Mouse (Mus musculus) erythroblast, adult 5-6 weeks (primary cell): Measurements from ENCODE around the gene Gm20388. TPM values are rescaled to one million over a fixed set of nuclear protein-coding genes. Genes with fewer than 3 reads are reported as not detected.

Experiments
- ATAC-seq: replicated peaks from 2 replicates; pipeline ENCODE4 v1.8.0; 2016; ENCODE audit warnings: moderate number of reproducible peaks, mild to moderate bottlenecking, moderate TSS enrichment, inconsistent platforms; ENCODE audit not compliant: poor library complexity, low FRiP score, severe bottlenecking
- total RNA-seq, 2 experiments: library from RNA; stranded (forward) in 1 of 2; stranded (reverse) in 1 of 2; fragments of 150-400 nt in 1 of 2; fragments of 200-764, 138-1000 nt in 1 of 2; gene quantifications; 2 replicates each; pipeline versions ENCODE4 v1.2.3 to v1.2.4; 2015 to 2017; ENCODE audit warnings: low replicate concordance in 2 of 2

The Gm20388 gene
- total RNA-seq, 2 experiments from 2014 or later, result 2.9 to 7.8 TPM

DNA sequence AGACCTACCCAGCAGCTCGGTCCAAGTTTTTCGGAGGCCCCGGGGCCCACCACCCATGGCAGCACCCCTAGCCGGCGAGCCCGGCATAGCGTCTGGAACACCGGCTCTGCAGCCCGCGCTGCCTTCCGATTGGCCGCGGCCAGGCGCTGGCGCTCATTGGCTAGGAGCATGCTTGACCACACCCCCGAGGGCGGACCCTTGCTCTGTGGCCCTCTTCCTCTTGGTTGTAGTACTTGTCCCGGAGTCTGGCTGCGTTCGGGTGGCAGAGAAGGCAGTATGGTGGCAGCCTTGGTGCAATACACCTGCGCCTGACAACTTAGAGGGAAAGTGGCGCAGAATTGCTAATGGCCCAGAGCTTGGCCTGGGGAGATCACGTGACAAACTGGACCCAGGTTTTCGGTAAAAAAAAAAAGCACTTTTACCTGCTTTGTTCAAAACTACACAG, 3407.8 kb downstream of the Gm20388 start, which contains the start of gene Fanca:
Fanca (minus strand) TSS at position 110 of the 445 bp plus-strand sequence.
- ATAC-seq, result peak; percentile 99

- no peak for ATAC-seq
These were observed 3409.0 kb downstream of the Gm20388 start for GRCm38 (mm10) chr8:123319522-123320164.

DNA sequence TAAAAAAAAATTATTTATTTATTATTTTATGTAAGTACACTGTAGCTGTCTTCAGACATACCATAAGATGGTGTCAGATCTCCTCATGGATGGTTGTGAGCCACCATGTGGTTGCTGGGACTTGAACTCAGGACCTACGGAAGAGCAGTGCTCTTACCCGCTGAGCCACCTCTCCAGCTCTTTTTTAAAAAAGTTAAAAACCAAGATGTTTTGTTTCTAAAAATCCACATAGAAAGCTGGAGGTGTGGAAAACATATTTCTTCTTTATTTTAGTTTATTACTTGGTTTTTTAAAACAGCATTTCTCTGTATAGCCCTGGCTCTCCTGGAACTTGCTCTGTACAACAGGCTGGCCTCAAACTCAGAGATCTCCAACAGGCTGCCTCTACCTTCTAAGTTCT, 3417.9 kb downstream of the Gm20388 start:
- no peak for ATAC-seq

DNA sequence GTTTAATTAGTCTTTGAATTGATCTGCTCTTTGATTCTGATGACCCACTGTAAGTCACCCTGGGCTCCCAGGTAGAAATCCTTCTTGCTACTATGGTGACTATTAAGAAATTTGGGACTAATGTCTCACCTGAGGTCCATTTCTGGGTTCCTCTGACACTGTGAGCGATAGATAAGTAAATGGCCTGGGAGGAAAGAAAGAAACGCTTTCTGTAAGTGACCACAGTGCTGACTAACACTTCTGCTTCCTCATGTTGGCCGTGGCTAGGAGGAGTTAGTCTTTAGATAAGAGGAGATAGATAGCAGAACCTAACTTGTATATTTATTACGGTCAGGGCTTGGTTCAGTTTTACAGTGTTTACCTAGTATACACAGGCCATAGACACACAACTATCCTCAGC, 3418.7 kb downstream of the Gm20388 start:
- ATAC-seq, result no peak

DNA sequence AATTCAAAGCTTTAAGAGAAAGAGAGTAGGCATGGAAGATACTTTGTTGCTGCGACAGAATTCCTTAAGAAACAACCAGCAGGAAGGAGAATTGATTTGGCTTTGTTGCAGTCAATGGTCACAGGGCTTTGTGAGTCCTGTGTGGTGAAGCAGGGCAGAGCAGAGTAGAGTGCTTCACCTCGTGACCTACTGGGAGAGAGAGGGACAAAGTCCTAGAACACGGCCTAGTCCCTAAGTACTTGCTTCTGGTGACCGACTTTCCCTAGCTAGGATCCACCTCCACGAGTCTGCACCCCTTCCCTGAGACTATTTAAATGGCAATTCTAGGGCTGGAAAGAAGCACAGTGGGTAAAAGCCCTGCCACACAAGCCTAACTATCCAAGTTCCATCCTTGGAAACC, 3419.3 kb downstream of the Gm20388 start:
- no peak for ATAC-seq

DNA sequence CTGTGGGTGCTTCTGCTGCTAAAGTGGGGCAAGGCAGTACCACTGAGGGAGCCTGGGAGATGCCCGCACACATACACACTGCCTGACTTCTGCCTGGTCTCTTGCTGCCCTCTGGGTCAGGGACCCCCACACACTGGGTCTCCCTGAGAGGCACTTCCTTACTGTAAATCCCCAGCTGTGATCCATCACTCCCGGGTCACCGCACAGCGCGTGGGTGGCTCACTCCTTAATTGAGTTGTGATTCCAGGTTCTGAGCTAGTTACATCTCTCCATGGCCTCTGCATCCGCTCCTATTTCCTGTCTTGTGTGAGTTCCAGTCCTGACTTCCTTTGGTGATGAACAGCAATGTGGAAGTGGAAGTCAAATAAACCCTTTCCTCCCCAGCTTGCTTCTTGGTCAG, 3420.1 kb downstream of the Gm20388 start:
- no peak for ATAC-seq

- ATAC-seq, result no peak
These were observed 3420.7 kb downstream of the Gm20388 start for GRCm38 (mm10) chr8:123331301-123331700.

DNA sequence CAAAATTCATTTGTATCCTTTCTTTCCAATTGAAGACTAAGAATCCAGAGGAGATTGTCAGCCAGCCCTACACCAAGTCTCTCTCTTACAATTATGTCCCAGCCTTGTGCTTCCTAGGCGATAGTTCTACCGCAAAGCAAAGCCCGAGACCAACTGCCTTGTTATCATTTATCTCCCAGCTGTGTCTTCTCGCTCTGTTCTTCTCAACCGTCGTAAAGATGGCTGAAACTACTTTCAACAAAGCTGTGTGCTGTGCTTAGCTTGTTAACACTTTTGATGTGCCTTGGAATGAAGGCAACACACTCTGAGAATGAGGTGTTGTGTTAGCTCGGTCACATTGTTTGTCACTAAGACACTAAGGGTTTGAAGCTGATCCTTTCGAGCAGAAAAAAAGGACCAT, 3421.2 kb downstream of the Gm20388 start:
- no peak for ATAC-seq

DNA sequence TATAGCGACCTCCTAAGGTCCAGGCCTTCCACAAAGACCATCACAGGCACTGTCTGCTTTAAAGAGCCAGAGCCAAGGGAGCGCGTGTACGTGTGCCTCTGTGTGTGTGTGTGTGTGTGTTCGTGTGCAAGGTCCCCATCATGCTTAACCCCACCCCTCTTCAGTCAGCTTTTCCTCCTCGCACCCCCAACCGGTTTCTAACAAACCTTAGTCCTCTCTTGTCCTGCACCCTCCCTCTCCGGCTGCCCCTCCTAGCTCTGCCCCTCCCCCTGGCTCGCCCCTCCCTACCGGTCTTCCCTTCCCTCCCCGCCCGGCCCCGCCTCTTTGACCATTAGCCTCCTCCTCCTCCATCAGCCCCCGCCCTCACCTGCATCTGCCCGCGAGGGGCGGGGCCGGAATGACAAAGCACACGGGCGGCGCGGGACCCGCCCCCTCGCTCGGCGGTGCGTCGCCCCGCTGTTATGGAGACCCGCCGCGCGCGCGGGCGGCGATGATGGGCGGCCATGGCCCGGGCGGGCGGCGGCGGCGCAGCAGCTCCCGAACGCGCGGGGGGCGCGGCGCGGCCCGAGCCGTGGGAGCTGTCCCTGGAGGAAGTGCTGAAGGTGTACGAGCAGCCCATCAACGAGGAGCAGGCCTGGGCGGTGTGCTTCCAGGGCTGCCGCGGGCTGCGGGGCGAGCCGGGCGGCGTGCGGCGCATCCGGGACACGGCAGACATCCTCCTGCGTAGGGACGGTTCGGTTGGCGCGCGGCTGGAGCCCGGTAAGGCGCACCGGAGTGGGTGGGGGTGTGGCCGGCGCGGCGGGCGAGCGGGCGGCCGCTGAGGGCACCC, 3421.8 kb downstream of the Gm20388 start, which contains the start of gene Spire2:
Spire2 (plus strand) TSS at position 452 of the 829 bp plus-strand sequence.
- ATAC-seq, result peak; percentile 66

DNA sequence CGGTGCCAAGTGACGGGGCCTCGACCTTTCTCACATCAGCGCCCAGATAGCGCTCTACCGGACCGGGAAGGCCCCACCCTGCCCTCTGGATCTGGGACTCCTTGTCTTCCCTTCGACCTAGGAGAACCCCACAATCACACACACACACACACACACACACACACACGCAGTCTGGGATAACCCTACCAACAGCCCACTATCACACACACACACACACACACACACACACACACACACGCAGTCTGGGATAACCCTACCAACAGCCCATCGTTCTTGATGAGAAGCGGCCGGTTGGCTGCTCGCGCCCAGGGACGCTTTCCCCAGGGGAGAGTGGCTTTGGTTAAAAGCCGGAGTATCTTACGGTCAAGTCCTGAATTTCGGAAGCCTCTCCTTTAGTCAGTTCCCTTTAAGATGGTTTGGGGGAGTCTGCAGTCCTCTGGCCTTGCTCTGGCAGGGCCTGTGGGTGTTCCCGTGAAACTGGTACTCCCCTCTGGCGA, 3422.5 kb downstream of the Gm20388 start:
- peak; percentile 18; the same call in 1 of the 2 replicates for ATAC-seq

- no peak for ATAC-seq
These were observed 3423.2 kb downstream of the Gm20388 start for GRCm38 (mm10) chr8:123333864-123334263.

DNA sequence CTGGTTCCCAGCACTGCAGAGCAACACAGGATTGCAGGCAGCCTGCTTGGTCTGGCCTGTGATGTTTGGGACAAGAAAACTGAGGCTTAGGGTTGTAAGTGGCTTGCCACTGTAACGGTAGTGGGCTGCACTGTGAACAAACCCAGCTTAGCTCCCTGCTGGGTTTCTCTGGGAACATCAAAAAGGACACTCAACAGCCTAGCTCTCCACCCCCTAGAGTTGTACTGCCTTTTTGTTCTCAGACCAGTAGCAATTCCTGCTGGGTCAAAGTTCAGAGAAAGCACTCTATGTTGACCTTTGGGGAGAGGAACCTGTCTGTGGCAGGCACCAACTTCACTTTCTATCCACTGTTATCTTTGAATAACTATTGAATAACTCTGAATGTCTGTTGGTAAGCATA, 3423.8 kb downstream of the Gm20388 start:
- no peak for ATAC-seq

DNA sequence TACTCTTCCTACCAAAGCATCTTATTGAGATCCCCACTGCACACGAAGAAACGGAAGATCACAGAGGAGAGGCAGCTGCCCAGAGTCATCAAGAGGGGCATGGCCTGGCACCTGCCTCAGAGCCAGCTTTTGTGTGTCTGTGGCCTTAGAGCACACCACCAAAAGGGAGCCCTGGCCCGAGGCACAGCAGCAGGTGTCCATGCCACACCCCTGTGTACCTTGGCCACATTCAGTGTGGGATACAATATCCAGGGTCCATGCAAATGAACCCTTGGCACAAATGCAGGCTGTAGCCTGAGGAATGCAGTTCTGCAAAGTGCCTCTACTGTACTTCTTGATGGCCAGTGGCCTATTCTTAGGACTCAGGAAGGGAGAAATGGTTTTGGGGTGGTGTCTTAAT, 3426.8 kb downstream of the Gm20388 start:
- no peak for ATAC-seq

GRCm38 (mm10) chr8:123340071-123340470, 3429.4 kb downstream of the Gm20388 start:
- ATAC-seq, result no peak

- 0 out of 2 replicates have a peak, but pooled peaks have one; percentile 33 for ATAC-seq
These were observed 3430.7 kb downstream of the Gm20388 start for GRCm38 (mm10) chr8:123341040-123342015.

GRCm38 (mm10) chr8:123342253-123342652, 3431.6 kb downstream of the Gm20388 start:
- no peak for ATAC-seq

DNA sequence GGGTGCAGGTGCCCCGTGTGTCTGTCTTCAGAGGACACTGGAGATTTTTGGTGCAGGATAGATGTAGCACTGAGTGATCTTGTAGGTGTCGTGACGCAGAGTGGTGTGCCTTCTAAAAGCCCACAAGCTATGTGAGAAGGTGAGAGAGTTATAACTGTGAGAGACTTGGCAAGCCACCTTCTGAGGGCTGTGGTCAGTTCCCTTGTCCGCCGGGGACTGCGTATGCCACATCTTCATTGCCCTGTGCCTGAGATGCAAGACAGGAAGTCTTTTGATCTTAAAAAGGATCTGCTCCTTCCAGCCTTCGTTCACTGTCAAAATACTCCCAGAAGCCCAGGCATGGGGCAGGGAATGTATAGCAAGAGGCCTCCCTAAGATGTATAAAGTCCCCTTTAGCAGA, 3432.3 kb downstream of the Gm20388 start:
- no peak for ATAC-seq

DNA sequence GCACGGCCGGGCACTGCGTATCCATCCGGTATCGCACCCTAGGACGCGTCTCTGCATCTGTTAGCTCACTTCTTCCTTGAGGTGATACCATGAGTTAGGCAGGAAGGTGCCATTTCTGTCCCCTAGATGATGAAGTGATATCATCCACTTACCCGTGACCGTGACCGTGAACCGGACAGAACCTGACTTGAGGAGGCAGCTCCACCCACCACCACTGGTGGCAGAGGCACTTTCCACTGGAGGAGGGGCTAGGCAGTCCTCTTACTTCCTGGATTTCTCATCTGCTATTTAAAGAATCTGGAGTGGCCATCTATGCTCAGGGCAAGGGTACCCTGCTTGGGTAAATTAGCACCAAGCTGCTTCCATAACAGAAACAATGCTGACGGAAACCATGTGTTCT, 3432.8 kb downstream of the Gm20388 start:
- ATAC-seq, result no peak

DNA sequence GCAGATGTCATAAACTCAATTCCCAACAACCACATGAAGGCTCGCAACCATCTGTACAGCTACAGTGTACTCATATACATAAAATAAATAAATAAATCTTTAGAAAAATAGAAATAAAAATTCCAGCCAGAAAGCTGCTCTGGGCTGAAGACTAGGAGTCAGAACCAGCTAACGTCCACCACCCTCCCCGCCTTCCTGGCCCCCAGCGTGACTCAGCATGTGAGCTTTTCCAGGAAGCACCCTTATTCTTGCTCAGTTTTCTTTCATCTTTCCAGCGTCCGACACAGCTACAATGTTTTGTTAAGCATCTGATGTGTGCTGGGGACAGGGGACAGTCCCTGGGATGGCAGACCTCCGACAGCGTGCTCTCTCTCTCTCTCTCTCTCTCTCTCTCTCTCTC, 3434.5 kb downstream of the Gm20388 start:
- ATAC-seq, result no peak

DNA sequence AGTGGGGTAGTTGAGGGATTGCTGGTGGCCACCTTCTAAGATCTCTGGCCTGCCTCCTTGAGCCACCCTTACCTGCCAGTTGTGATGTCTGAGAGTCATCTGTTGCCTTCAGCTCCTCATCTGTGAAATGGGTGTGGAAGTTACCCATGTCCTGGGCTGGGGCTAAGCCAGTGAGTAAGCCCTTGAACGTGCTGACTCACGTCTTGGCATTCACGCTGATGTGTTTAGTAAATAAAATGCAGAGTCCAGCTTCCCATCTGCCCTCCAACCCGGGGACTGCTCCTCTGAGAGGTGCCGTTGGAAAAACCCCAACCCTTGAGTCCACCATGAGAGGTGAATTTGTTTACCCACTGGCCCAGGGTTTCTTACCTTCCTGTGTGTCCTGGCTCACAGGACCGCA, 3435.2 kb downstream of the Gm20388 start:
- no peak for ATAC-seq
